Mouse (Mus musculus) thymus, postnatal 0 days (tissue): ENCODE data around the gene Ddx10. TPM values are rescaled to one million over a fixed set of nuclear protein-coding genes. Genes with fewer than 3 reads are reported as not detected.
"Not testable (repeated sequence)": the region's sequence is repeated elsewhere in the genome, so short reads cannot be mapped to it uniquely, and the experiment has no call there.

Experiments used
- DNase-seq: peaks from one replicate; pipeline ENCODE4 v3.0.0-alpha.2; 2015; ENCODE audit warnings: low spot score
- polyA plus RNA-seq: library from polyadenylated mRNA; unstranded; fragments of >200 nt; fragmentation: Nextera tagmentation; extraction: Ambion mirVana; gene quantifications from 2 replicates; pipeline ENCODE4 v1.2.1, GENCODE M21; 2015

Ddx10 gene
- polyA plus RNA-seq, 1 experiment from 2014 or later = 43.2 TPM

GRCm38 (mm10) chr9:53173258-53173657 is 74.6 kb downstream of the Ddx10 start:
- DNase-seq = peak; percentile 13

DNA sequence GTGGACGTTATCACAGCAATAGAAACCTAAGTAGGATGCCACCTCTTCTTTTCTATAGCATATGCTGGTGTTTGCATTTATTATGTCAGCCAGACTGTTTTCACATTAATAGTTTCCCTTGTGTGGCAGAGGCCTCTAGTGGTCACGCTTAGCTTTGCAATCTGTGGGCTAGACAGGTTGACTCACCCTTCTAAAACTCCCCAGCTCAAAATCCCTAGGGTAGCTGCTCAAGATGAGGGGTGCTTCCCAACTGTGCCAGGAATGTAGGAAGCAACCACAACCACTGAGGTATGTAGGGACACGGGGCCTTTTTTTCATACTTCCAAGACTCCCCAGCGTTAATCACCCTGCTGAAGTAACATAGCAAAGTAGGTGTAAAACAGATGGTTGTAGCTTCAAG is 103.6 kb downstream of the Ddx10 start:
- DNase-seq = peak; percentile 49

- DNase-seq = no peak
Observed at GRCm38 (mm10) chr9:53143508-53143907, 104.3 kb downstream of the Ddx10 start.

DNA sequence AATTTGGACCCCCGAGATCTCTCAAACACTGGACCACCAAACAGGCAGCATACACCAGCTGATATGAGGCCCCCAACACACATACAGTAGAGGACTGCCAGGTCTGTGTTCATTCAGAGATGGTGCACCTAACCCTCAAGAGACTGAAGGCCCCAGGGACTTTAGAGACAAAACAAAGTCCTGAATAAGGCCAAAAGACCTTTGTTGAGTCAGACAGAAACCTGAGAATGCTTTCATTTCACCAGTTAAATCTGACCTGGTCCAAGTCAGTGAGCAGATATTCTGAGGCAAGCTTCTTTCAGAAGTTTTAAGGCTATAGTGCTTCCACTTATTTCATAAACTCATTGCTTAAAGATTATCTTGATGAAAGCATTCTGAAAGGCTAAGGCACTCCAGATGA is 105.4 kb downstream of the Ddx10 start:
- not testable (repeated sequence) for DNase-seq

DNA sequence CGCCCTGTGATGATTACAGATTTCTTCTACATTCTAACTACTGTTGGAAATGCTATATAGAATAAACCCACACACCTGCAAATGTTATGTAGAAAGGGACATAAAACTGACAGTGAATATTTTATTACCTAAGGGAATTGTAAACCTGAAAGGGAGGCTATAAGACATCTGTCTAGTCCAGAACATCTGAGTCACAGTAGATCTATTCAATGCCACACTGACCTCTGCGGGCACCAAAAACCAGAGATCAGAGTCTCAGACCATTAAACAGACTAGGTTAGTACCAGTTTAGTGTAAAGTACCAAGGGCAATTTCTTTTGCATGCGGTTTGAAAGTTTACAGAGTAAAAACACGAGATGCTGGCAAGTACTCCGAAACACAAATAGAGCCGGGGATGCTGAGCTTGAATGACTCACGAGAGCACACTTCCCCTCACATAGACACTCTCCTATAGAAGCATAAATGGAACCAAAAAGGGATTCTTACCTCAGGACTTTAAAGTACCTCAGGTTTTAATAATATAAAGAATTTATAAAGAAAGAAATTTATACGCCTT is 107.2 kb downstream of the Ddx10 start:
- DNase-seq = no peak

GRCm38 (mm10) chr9:53132826-53133225 is 115.0 kb downstream of the Ddx10 start:
- DNase-seq = no peak

DNA sequence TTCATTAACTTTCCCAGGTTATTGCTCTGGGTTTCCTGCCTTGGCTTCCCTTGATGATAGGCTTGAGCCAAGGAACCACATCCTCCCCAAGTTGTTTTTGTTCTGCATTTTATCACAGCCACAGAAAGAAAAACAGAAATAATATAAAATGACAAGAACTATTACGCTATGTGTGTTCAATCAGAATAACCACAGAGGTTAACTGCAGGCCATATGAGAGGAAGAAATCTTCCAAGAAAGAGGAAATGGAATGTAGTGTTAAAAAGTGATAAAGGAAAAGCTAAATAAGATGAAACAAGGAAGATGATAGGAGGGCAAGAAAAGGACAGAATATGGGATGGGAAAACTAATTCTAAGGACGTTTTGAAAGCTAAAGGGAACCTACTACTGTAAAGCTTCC is 117.4 kb downstream of the Ddx10 start:
- DNase-seq = no peak

- DNase-seq = peak; percentile 6
Observed at GRCm38 (mm10) chr9:53101103-53101502, 146.8 kb downstream of the Ddx10 start.

DNA sequence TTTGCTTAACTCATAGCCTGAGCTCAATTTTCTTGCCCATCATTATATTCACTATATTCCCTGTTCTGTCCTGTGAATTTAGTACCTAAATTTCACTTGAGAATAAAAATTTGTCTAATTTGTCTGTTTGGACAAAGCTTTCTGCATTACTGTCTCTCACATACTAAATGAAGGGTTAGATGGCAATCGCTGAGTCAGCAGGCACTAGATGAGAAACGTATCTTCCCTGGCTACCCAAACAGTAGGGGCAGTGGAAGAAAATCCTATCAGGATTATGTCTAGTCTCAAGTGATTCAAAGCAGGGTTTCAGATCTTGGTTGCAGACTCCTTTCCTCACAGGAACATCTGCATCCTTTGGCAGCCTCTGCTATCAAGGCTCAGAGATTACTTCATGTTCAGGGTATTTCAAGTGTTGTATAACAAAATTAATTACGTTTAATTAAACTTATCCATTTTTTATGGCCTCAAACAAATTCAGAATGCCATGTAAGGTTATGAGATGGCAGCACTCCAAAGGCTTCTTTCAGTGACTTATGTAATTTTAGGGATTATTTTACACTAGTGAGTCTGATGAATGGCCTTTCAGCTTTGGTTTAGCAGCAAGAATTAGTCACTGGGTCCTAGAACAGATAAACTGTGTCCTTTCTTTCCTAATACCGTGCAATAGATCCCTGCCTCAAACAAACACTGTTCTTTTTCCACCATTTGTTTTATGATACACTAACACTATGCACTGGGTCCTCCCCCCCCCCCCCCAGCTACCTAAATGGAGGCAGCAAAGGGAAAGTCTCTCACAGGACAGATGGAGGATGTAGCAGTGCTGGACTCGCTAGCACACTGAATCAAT is 152.3 kb downstream of the Ddx10 start:
- DNase-seq = no peak

DNA sequence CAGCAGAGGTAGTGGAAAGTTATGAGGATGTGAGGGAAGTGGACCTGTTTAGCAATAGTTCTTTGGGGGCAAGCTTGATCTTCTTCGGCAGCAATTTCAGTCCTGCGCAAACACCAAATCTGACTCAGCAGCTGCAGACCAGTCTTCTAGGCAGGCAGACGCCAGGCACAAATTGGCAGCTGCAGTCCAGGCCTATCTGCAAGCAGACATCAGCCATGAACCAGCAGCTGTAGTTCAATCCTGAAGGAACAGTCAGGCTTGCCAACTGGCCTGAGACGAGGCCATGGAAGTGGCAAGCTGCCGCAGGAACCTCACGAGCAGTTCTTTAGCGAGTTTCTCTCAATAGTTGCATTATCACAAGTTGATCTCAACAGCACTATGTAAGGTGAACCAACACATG is 153.3 kb downstream of the Ddx10 start:
- no peak for DNase-seq

DNA sequence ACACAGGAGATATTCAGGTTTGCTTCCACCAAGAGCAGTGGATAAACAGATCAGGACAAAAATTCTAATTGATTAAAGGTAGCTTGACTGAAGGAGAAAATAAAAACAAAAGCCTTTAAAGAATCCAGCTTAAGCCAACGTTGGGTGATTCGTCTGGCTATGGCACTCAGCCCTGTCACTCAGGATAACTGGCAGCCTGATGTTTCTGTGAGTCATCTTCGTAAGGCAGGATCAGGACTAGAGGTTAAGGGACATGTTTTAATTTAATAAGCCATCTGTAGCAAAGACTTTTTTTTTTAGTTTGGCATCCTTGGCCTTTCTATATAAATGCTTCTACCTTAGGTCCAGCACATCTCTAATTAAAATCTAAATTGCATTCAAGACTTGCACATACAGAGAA is 170.2 kb downstream of the Ddx10 start:
- no peak for DNase-seq

DNA sequence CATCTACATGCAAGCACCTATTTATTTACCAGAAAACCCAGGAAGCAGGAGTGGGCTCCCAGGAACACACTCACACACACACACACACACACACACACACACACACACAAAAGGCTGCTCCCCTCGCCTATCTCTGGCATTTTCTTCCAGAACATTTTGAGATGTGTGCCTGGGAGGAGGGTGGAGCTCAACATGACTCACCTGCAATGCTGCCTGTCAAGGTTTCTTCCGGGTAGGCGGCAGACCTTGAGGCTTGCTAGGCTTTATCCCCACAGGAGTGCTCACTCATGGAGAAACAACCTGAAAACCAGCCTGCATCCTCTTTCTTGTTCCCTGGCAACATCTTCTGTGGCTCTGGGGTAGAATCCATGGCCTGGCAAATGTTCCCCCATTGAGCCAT is 171.9 kb downstream of the Ddx10 start:
- no peak for DNase-seq

DNA sequence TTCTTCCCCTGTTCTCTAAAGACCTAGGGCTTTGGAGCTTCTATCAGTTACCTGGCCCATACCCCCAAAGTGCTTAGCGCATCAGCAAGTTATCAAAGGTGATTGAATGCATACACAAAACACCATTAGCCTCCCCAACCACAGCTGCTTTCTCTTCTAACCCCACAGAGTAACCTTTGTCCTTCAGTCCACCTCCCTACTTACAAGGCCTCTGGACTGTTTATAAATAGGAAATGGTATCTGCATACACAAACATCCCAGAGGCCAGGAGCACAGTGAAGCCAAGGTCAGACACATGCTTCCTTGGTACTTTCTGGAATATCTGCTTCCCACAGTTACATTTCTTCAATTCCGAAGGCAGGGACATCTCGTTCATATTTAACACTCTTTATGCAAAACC is 173.4 kb downstream of the Ddx10 start:
- DNase-seq = no peak

- no peak for DNase-seq
Observed at GRCm38 (mm10) chr9:53073576-53074112, 174.2 kb downstream of the Ddx10 start.

GRCm38 (mm10) chr9:53072088-53072487 is 175.8 kb downstream of the Ddx10 start:
- DNase-seq = no peak

- no peak for DNase-seq
Observed at GRCm38 (mm10) chr9:53070875-53071524, 176.9 kb downstream of the Ddx10 start.

- no peak for DNase-seq
Observed at GRCm38 (mm10) chr9:53068166-53068565, 179.7 kb downstream of the Ddx10 start.

- no peak for DNase-seq
Observed at GRCm38 (mm10) chr9:53066428-53066827, 181.4 kb downstream of the Ddx10 start.

- no peak for DNase-seq
Observed at GRCm38 (mm10) chr9:53065028-53065427, 182.8 kb downstream of the Ddx10 start.

GRCm38 (mm10) chr9:53064531-53064930 is 183.3 kb downstream of the Ddx10 start:
- DNase-seq = no peak

DNA sequence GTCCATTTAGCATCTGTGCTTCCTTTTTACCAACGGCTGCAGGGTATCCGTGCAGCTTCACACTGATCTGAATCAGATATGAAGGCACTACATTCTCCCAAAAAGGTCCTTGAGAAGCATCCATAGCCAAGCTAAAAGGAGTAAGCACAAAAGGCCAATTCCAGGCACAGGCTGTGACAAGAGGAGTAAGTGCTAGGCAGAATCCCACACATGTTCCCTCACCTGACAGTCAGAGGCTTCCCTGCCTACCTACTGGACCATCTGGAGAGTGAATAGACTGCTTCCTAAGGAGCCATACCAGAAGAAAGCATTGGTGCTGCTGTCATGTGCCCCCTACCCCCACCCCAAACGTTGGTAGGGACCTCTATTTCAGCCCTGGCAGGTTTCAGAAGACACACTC is 192.5 kb downstream of the Ddx10 start:
- no peak for DNase-seq
